Mouse (Mus musculus) adrenal gland, adult 18-20 months (tissue): ENCODE measurements around the gene Zfp324. TPM values are rescaled to one million over a fixed set of nuclear protein-coding genes. Genes with fewer than 3 reads are reported as not detected.
A peak's percentile ranks its signal among the peaks of the same experiment; 100 is the strongest.

Experiments used
- DNase-seq, 2 experiments: peaks; one replicate each; pipeline ENCODE4 v3.0.0; 2021 to 2022; ENCODE audit warnings: low spot score in 2 of 2
- total RNA-seq, 2 experiments: library from RNA; stranded (reverse); gene quantifications; 1 replicate in 1 of 2; 2 replicates in 1 of 2; pipeline ENCODE4 v1.2.3; 2021

Gene Zfp324
- total RNA-seq, 2 experiments from 2014 or later: 8.4 to 9.5 TPM

DNA sequence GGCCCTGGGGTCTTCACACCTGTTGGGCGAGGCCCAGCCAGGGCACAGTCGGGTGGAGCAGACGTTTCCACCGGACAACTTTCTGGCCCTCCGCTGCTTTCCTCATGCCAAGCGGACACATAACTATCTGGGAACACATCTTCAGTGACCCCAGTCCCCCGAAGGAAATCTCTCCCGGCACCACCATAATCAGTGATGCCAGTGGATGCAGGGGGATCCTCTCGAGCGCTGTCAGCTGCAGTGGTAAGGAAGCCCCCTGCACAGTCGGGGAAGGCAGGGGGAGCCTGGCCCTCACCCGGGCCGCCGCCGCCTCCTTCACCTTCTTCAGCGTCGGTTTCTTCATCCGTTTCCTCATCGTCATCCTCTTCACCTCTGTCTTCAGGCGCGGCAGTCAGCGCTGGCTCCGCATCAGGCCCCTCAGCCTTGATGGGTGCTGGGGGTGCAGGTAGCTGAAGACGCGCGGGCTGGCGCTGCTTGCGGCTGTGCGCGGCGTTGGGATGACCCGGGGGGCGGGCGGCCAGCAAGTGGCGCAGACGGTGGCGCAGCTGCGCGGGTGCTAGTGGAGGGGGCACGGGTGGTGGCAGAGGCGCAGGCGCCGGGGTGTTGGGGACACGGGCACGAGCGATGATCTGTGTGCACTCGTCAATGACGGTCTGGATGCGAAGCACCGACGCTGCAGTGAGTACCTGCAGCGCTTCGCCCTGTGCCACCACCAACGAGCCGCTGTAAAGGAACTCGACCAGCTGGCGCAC is 41.9 kb downstream of the Zfp324 start:
- no peak for DNase-seq

DNA sequence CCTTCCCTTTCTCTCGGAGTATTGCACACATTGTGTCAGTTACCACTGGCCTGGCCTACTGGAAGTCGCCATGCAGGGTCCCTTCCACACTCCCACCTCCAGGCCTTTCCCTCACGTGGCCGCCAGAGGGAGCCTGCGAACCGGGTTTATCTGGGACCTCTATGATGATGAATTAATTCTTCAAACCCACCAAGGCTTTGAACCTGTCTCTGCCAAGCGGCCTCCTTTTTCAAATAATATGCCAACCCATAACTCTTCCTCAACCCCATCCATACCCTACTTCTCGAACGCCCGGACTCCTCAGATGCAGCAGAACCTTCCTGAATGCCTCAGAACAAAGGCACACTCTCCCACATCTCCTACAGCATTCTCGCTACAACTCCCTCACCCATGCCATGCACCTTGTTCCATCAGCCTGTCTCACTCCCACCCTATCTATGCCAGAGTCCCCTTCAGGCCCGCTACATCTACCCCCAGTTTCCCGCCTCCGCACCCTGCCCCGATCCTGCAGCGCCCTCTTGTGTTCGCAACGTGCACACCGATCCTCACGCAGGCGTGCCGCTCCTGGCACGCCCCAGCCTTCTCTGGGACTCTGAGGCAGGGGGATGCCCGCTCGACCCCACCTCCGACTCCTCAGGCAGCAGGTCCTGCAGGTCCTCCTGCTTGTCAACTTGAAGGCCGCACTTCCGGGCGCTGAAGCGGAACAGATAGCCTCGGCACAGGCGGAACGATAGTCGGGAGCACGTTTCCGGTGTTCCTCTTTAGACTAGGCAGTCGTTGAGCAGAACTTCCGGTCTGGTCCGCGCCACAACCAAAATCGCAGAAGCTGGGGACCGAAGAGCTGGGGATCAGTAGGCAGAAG is 43.7 kb downstream of the Zfp324 start:
- DNase-seq: peak; percentile 86 to 87

DNA sequence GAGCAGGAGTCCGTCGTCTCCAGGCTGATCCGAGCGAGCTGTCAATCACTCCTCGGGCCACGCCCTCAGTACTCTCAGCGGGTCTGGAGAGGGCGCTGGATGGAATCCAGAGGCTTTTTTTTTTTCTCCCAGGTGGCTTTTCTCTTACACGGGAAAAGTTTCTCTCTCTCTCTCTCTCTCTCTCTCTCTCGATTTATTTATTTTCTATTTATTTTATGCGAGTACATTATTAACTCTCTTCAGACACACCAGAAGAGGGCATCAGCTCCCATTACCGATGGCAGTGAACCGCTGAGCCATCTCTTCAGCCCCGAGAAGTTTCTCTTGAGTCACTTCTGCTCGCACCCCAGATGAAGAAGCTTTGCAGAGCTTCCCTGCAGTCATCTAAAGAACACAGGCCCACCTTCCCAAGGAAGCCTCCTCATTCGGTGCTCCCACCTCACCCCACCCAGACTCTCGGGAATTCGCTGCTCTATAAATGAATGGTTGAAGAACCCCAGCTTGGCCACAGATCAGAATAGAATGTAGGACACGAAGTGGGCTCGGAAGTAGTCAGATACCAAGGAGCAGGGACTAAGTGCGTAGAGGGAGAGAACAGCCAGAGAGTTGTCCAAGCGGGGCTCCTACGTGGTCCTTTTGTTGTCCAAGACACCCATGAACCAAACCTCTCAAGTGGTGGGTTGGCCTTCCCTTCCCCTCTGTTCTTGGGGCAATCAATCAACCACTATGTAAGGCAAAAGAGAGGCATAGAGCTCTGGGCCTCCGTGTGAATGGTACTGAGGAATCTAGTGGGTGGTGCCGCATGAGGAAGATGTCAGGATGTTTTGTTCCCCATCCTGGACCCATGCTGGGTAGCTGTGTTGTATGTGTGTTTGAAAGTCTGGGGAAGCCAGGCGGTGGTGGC is 44.6 kb downstream of the Zfp324 start, which contains the start of gene Zbtb45:
Gene Zbtb45, minus strand, starts transcription at position 30 of the 904 bp plus-strand sequence.
- no peak for DNase-seq

DNA sequence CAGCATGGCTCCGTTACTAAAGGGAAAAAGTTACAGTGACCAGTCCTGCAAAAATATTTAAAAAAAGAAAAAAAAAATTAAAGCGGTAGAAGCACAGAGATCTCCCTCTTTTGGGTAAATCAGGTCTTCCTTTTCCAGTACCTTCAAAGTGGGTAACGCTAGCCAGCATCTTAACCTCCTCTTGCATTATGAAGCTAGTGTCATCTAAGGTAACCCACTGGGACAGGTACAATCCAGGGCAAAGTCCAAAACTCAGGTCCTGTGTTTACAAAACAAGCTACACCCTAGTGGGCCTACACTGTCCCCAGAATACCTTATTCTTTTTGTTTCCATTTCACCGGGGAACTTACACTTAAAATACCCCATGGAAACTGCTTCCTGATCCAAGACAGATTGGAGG is 48.0 kb downstream of the Zfp324 start:
- no peak for DNase-seq

DNA sequence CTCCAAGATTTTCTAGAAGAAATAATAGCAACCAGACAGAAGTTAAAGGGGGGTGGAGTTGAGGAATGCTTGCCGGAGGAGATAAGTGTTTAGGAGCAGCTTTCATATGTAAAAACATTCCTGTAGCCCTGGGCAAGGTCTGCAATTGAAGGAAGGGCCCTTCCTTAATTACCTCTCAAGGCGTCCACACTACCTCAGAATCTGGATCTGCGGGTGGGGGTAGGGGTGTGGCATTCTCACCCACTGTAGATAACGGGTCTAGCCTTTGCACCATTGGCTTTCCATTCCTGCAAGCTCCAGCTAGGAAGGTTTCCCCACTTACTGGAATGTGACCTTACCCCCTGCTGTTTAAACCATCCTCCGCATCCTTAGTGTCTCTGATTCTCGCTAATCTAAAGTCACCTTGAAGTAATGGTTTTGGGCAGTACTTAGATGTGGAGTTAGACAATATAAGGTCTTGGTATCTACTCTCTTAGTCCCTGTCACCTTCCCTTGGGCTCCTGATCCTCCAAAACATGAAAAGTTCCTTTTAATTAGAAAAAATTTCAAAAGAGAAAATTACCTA is 48.7 kb downstream of the Zfp324 start:
- no peak for DNase-seq

DNA sequence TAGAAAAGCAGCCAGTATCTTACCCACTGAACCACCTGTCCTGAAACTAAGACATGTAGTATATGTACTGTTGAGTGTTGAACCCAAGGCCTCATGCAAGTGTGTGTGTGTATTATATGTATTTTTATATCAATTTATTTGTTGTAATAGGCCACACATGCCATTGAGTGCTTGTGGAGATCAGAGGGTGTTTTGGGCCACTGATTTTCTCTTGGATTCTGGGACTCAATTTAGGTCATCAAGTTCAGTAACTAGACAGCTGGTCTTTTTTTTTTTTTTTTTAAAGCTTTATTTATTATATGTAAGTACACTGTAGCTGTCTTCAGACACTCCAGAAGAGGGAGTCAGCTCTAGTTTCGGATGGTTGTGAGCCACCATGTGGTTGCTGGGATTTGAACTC is 49.6 kb downstream of the Zfp324 start:
- DNase-seq: no peak

GRCm38 (mm10) chr7:13022773-13023535 is 57.3 kb downstream of the Zfp324 start:
- peak in 1 of 2 experiments; percentile 65 for DNase-seq

Other genes with a start within 250 kb of the Zfp324 start
- not detected for gene Vmn2r56, start 230.8 kb upstream of the Zfp324 start, total RNA-seq
- gene Zscan18, start 162.2 kb upstream of the Zfp324 start, total RNA-seq: 1 to 10 TPM; 2.4 to 3.1 TPM
- gene Zfp329, start 147.0 kb upstream of the Zfp324 start, total RNA-seq: 10 to 100 TPM in 1 of 2 experiments, 1 to 10 TPM in 1; 9.2 to 10.1 TPM
- 10 to 100 TPM; 20.0 to 27.6 TPM for gene Zfp110, start 131.1 kb upstream of the Zfp324 start, total RNA-seq
- 1 to 10 TPM; 3.0 to 4.0 TPM for gene Zfp128, start 84.7 kb upstream of the Zfp324 start, total RNA-seq
- 10 to 100 TPM; 13.9 to 14.2 TPM for gene Zscan22, start 68.0 kb upstream of the Zfp324 start, total RNA-seq
- gene Rps5, start 43.5 kb upstream of the Zfp324 start, total RNA-seq: 100 to 1,000 TPM; 896 to 922 TPM
- under 1 TPM; 0.30 to 0.45 TPM for gene Rnf225, start 38.4 kb upstream of the Zfp324 start, total RNA-seq
- gene Zfp446, start 12.0 kb downstream of the Zfp324 start, total RNA-seq: 1 to 10 TPM; 5.7 to 6.5 TPM
- gene Slc27a5, start 32.4 kb downstream of the Zfp324 start, total RNA-seq: under 1 TPM in 1 of 2 experiments, not detected in 1; 0.70 TPM
- 100 to 1,000 TPM; 201 to 235 TPM for gene Trim28, start 33.3 kb downstream of the Zfp324 start, total RNA-seq
- 10 to 100 TPM; 12.1 to 12.5 TPM for gene Zbtb45, start 44.2 kb downstream of the Zfp324 start, total RNA-seq
- 100 to 1,000 TPM; 210 to 213 TPM for gene Chmp2a, start 69.0 kb downstream of the Zfp324 start, total RNA-seq
- gene Ube2m, start 72.4 kb downstream of the Zfp324 start, total RNA-seq: 100 to 1,000 TPM; 162 to 182 TPM
- gene Mzf1, start 88.9 kb downstream of the Zfp324 start, total RNA-seq: 1 to 10 TPM; 1.8 to 2.2 TPM
- gene Vmn1r85, start 129.3 kb downstream of the Zfp324 start, total RNA-seq: not detected
- gene Vmn1r86, start 154.1 kb downstream of the Zfp324 start, total RNA-seq: not detected
- not detected for gene Vmn1r87, start 174.3 kb downstream of the Zfp324 start, total RNA-seq
- gene Vmn1r88, start 193.7 kb downstream of the Zfp324 start, total RNA-seq: under 1 TPM; 0.06 to 0.10 TPM
- gene Vmn1r89, start 247.2 kb downstream of the Zfp324 start, total RNA-seq: not detected